Comparison of ENCODE assay signal across 17 mouse cellular contexts in the genomic region with DNA sequence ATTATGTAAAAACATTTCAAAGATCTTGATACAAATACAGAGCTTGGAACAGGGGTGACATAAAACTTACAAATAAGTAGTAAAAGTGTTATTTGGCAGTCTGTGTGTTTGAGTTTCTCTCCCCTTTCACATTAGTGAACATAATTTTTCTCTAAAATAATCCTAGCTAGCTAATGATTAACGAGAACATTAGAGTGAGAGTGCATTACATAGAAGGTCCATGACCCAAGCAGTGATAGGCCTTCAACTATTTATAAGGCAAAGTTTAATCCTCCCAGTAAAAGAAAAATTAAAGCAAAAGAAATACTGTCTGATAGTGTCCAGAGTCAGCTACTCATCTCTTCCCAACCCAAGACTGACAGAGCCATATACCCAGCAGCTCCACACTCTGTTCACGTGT.
"Had no signal": no experiment of that assay in that cellular context is flagged by ENCODE, and none has a peak within 500 bp of the region (broad histone marks: within the 10 kb centered on the region; RNA-seq: fewer than 3 reads in every experiment).

No protein-coding gene starts in this region.

- H3K4me3 ChIP-seq: lung, embryonic 15.5 days; megakaryocyte, embryonic 14.5 days; midbrain, embryonic 13.5 days; midbrain, embryonic 15.5 days; neural tube, embryonic 12.5 days; stomach, embryonic 15.5 days had no signal

- H3K4me2 ChIP-seq: lung, embryonic 15.5 days; midbrain, embryonic 11.5 days; midbrain, embryonic 13.5 days; midbrain, embryonic 15.5 days; neural tube, embryonic 12.5 days; stomach, embryonic 15.5 days had no signal

- H3K9ac ChIP-seq: lung, embryonic 15.5 days; midbrain, embryonic 13.5 days; midbrain, embryonic 15.5 days; neural tube, embryonic 12.5 days; stomach, embryonic 15.5 days had no signal

- ATAC-seq: lung, postnatal 0 days; midbrain, embryonic 13.5 days; midbrain, embryonic 15.5 days had no signal

- DNase-seq: lung, adult 2 months; lung, postnatal 14 days; lung, postnatal 36 days; right cerebral cortex, postnatal 14 days; thymus, adult 2 months; thymus, postnatal 25 days; thymus, postnatal 4 days had no signal

- H3K4me1 ChIP-seq: lung, embryonic 15.5 days; megakaryocyte, embryonic 14.5 days; midbrain, embryonic 13.5 days; midbrain, embryonic 15.5 days; neural tube, embryonic 12.5 days; stomach, embryonic 15.5 days had no signal

- H3K9me3 ChIP-seq: lung, embryonic 15.5 days; megakaryocyte, embryonic 14.5 days; midbrain, embryonic 13.5 days; midbrain, embryonic 15.5 days; neural tube, embryonic 12.5 days; stomach, embryonic 15.5 days had no signal

- H3K27ac ChIP-seq: lung, embryonic 15.5 days; macrophage; midbrain, embryonic 13.5 days; midbrain, embryonic 15.5 days; neural tube, embryonic 12.5 days; stomach, embryonic 15.5 days; stomach, postnatal 0 days had no signal

- H3K27me3 ChIP-seq: lung, embryonic 15.5 days; megakaryocyte, embryonic 14.5 days; midbrain, embryonic 13.5 days; midbrain, embryonic 15.5 days; neural tube, embryonic 12.5 days; stomach, embryonic 15.5 days had no signal
